Mouse (Mus musculus): ENCODE measurements around the gene Sh3rf1.

- no peak for TF ChIP-seq POLR2A (IDR thresholded peaks at IDR 0.05; ENCODE audit: low read depth, low read length)
- no peak for TF ChIP-seq CTCF (IDR thresholded peaks at IDR 0.05; ENCODE audit: extremely low read depth, insufficient read length, insufficient replicate concordance, low read depth, low read length)
These were observed 40.0 kb downstream of the Sh3rf1 start for GRCm38 (mm10) chr8:61263691-61264090.
